Mouse (Mus musculus) stomach, postnatal 0 days (tissue): ENCODE results near the gene Gimap8.

Source experiments
- CTCF ChIP-seq: IDR thresholded peaks from 2 replicates; pipeline ENCODE4 v1.5.1; 2016; ENCODE audit warnings: antibody characterized with exemption, low read depth, mild to moderate bottlenecking, moderate library complexity
- EP300 ChIP-seq: optimal IDR thresholded peaks from 2 replicates; pipeline ENCODE3; 2016; ENCODE audit warnings: antibody characterized with exemption

DNA sequence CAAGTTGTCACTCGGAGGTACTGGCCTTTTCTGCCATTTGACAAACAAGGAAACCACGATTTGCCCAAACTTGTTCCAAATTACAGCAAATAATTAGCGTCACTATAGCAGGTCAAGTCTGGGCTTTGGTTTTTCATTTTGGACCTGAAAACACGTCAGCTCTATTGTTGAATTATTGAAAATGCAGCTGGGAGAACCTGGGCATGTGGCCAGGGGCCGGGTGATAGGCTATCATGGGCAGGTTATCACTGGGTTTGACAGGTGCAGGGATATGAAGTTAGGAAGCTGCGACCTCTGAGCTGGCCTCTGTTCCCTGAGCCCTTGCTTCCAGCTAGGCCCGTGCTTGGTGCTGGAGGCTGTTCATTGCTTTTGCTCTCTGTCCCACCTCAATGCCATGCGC, 16.2 kb upstream of the Gimap8 start:
- no peak for TF ChIP-seq CTCF
- TF ChIP-seq EP300, result no peak
